Mouse (Mus musculus) MEL (cell line): ENCODE measurements around the gene Gclm.

Experiments
- BHLHE40 ChIP-seq: IDR thresholded peaks from 2 replicates; pipeline ENCODE4 v1.6.1; 2012; ENCODE audit warnings: low read depth, mild to moderate bottlenecking, inconsistent platforms, low read length, improper control_type of control experiment, borderline replicate concordance
- GATA1 ChIP-seq: IDR thresholded peaks from 2 replicates; pipeline ENCODE4 v1.6.1; 2011; ENCODE audit warnings: low read depth, low read length, improper control_type of control experiment
- MAFK ChIP-seq: IDR thresholded peaks from 2 replicates; pipeline ENCODE4 v1.6.1; 2011; ENCODE audit warnings: low read depth, mild to moderate bottlenecking, low read length, improper control_type of control experiment, borderline replicate concordance
- POLR2A ChIP-seq, 2 experiments: IDR thresholded peaks; 2 replicates each; pipeline ENCODE4 v1.6.1; 2011 to 2012; ENCODE audit warnings: low read length in 2 of 2, mild to moderate bottlenecking in 2 of 2, control low read depth in 1 of 2, improper control_type of control experiment in 1 of 2, low read depth in 1 of 2, moderate library complexity in 1 of 2; ENCODE audit not compliant: control insufficient read depth in 1 of 2, insufficient read depth in 1 of 2, poor library complexity in 1 of 2
- POLR2AphosphoS2 ChIP-seq: IDR thresholded peaks from 2 replicates; pipeline ENCODE4 v1.6.1; 2011; ENCODE audit warnings: low read length, improper control_type of control experiment

- TF ChIP-seq MAFK (no peak), POLR2AphosphoS2 (no peak), GATA1 (no peak), POLR2A (IDR thresholded peaks at IDR 0.05; ENCODE audit: control insufficient read depth in 1 of 2, insufficient read depth in 1 of 2, low read depth in 1 of 2, low read length in 2 of 2, poor library complexity in 1 of 2) (no peak), BHLHE40 (no peak)
Measured at GRCm38 (mm10) chr3:122203675-122204329, 41.6 kb upstream of the Gclm start.
